Mouse (Mus musculus): ENCODE measurements around the gene Gm1043.

Gene Gm1043

GRCm38 (mm10) chr5:37109280-37109849 lies 24.2 kb downstream of the Gm1043 start:
- DNase-seq (ENCODE audit: low read depth, low spot score): peak; percentile 38

GRCm38 (mm10) chr5:37112389-37112788 lies 27.2 kb downstream of the Gm1043 start:
- DNase-seq (ENCODE audit: low read depth, low spot score): no peak

- no peak for DNase-seq (ENCODE audit: low read depth, low spot score)
Observed at GRCm38 (mm10) chr5:37117126-37117525, 32.0 kb downstream of the Gm1043 start.

DNA sequence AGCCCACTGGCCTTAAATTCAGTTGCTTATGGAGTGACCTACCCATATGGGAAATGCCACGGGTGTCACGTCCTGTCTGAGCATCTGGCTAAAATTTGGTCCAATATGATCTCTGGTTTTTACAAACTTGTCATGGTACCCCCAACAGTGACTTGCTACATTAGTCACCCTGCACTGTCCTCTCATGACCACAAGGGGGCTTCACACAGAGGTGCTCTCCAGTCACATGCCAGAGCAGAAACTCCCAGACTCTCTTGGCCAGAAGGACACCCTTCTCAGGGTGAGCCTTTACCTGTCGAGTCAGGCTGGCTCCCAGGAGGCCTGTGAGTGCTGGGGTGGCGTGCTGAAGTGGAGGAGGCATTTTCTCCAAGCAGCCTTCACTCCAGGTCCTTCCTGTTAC lies 33.1 kb downstream of the Gm1043 start:
- DNase-seq (ENCODE audit: low read depth, low spot score): no peak

DNA sequence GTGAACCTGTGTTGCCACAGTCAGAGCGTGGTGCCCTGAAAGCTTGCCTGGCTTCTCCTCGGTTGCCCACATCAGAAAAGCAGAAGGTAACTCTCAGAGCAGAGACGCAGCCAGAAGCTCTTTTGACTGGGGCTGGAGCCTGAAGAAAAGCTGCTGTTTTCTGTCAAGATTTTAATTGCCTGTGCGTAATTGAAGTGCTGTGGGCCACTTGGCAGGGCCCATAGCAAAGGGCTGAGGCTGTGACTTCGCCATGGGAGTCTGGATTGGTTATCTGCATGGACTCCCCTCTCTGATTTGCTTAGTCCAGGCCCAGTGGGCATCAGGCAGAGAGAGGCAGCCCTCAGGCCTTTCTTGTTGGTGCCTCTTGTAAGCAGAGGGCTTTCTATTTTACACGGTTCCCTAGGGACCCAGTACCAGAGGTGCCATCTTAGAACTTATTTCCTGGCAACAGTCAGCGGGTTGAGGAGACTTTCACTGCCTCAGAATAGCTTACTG lies 36.1 kb downstream of the Gm1043 start:
- DNase-seq (ENCODE audit: low read depth, low spot score): no peak

DNA sequence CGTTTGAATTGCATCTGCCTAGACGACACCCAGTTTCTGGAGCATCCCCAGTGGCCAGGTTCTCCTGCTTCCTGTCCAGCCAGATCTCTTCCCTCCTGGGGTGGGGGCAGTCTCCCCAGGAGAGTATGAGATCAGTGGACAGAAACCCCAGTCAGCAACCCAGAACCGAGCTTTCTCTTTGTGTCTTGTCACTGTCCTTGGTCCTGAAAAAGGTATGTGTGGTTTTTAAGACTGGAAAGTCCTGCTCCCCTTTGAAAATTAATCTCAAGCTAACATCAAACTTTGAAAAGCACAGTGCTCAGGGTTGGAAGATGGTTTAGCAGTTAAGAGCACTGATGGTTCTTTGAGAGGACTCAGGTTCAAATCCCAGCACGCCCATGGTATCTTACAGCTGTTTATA lies 46.7 kb downstream of the Gm1043 start:
- DNase-seq (ENCODE audit: low read depth, low spot score): peak; percentile 43

- DNase-seq (ENCODE audit: low read depth, low spot score): no peak
Observed at GRCm38 (mm10) chr5:37141745-37142144, 56.6 kb downstream of the Gm1043 start.

GRCm38 (mm10) chr5:37147536-37147935 lies 62.4 kb downstream of the Gm1043 start:
- DNase-seq (ENCODE audit: low read depth, low spot score): peak; percentile 27

DNA sequence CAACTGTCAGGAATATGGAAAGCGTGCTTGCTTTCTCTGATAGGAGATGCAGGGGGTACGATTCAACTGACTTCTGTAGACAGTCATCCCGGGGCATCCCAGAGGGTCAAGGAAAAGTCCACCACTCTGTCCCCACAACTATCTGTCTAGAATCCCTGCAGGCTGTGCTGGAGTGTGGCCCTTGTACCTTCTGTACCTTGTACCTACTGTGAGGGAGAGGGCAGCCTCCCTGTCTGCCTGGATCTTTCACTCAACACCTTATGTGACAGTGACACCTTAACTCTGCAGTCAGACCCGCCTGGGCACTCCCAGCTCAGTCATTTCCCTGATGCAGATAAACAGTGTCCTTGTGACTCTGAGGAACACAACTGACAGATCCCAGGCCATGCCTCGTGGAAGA lies 65.5 kb downstream of the Gm1043 start:
- DNase-seq (ENCODE audit: low read depth, low spot score): no peak

DNA sequence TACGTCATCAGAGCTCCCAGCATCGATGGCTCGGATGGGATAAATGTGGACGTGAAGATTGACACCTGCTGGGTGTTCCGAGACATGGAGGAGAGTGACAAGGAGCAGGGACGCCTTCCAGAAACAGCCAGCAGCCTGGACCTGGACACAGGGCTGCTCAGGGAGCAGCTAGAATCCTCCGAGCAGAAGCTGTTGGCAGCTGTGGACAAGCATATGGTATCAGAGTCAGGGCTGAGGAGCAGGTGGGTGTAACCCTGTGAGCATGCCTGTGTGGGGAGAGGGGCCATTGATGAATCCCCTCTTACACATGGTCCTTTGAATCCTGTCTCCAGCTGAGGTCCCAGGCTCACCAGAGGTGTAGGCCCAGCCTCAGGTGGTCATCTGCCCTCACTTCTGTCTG lies 69.3 kb downstream of the Gm1043 start:
- no peak for DNase-seq (ENCODE audit: low read depth, low spot score)

DNA sequence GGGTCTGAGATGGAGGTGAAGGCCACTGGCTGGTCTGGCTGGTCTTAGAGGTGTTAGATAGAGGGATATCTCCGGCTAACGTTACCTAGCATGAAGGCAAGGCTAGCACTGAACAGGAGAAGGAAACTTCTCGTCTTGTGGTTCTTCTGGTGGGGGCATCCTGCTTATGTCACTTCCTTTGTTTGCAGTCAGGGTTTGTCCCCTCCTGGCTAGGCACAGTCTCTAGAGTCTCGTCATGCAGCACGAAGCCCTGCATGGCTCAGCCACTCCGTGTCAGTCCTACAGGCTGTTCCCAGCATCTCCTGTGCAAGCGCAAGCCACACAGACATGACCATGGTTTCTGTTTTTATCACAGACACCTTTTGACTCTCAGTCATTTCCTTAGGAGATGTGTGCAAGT lies 73.2 kb downstream of the Gm1043 start:
- no peak for DNase-seq (ENCODE audit: low read depth, low spot score)

DNA sequence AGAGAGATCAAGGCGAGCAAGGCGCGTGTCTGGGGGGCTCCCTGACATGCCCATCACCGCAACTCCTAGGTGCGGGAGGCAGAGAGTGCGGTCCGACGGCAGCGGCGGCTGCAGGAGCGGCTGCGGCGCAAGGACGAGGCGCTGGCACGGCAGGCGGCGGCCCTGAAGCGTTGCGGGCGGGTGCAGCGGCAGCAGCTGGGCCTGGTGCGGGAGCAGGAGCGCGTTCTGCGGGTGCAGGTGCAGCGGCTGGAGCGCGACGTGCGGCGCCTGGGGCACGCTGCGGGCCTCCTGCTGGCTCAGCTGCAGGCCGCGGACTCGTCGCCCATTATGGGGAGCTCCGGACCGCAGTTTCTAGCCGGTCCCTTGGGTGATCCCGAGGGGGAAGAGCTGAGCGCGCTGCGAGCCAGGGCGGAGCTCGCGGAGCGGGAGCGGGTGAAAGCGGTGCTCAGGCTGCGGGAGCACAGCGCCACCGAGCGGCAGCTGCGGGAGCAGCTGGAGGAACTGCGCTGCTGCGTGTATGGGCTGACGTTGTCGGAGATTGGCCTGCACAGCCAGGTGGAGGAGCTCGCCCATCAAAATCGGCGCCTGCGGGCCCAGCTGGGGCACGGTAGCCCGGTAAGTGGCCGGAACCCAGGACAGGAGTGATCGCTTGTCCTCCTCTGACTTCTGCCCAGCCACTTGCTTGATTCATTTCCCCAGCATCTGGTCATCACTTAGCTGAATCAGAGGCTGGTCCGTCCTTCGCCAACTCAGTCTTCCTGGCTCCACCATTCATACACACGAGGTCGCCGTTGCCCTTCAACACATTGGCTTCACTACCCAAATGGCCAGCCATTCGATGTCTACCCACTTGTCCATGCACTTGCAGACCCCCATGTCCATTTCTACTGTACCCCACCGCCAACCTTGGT lies 78.0 kb downstream of the Gm1043 start:
- peak; percentile 52 for DNase-seq (ENCODE audit: low read depth, low spot score)

GRCm38 (mm10) chr5:37176466-37176865 lies 91.3 kb downstream of the Gm1043 start:
- DNase-seq (ENCODE audit: low read depth, low spot score): no peak

DNA sequence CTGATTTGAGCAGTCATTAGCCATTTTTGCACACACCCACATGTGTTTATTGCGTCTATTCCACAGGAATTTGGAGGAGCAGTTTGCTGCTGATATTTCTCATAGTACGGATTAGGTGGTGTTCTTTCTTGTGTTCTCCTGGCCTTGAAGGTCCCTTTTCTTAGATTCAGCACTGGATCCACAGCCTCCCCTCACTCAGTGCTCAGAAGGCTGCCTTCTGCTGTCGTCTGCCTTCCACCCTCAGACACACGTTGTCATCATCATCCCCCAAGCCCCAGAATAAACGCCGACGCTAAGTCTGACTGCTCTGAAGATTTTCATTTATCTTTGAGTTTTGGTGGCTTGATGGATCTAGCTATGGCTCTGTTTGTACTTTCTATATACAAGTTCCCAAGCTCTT lies 91.9 kb downstream of the Gm1043 start:
- DNase-seq (ENCODE audit: low read depth, low spot score): no peak

- no peak for DNase-seq (ENCODE audit: low read depth, low spot score)
Observed at GRCm38 (mm10) chr5:37178811-37179210, 93.6 kb downstream of the Gm1043 start.

DNA sequence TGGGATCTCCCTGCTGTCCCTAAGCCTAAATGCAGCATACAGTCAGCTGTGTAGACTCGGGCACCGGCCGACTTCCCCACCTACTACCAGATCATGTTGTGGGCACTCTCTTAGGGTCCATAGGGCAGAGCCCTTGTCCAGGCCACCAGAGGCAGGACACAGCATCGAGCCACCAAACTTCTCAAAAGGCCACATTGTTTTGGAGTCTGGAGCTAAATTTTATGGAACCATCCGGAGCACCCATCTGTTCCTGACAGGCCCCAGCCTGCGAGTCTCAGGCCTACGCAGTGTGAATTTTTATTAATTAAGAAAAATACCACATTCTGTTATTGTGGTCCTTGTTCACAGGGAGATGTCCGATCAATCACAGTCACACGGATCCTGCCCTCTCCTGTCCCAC lies 94.7 kb downstream of the Gm1043 start:
- DNase-seq (ENCODE audit: low read depth, low spot score): no peak

DNA sequence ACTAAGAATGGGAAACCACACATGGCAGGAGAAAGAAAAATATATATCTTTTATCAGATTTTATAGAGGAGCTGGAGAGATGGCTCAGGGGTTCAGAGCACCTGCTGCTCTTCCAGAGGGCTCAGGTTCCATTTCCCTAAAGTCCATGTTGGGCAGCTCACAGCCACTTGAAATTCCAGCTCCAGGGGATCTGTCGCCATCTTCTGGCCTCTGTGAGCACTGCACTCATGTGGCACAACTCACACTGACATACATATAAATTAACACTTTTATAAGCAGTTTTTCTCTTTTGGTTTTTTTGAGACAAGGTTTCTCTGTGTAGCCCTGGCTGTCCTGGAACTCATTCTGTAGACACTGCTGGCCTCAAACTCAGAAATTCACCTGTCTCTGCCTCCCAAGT lies 95.5 kb downstream of the Gm1043 start:
- DNase-seq (ENCODE audit: low read depth, low spot score): no peak

GRCm38 (mm10) chr5:37184605-37185004 lies 99.4 kb downstream of the Gm1043 start:
- DNase-seq (ENCODE audit: low read depth, low spot score): no peak

DNA sequence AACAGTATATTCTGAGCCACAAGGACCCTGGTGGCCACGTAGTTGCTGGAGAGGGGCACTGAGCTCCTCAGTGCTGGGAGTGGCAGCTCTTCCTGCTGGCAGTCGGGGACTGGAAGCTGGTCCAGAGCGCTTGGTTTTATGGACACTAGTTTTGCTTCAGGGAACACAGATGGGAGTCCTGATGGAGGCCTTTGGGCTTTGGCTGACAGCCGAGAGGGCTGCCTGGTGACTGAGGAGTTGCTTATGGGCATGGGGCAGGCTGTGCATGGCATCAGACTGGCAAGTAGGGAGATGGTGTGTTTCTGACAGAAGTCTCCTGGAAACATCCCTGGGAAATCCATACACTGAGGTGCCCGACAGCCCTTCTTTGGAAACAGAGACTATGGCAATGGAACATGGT lies 105.2 kb downstream of the Gm1043 start:
- no peak for DNase-seq (ENCODE audit: low read depth, low spot score)

GRCm38 (mm10) chr5:37196196-37196595 lies 111.0 kb downstream of the Gm1043 start:
- no peak for DNase-seq (ENCODE audit: low read depth, low spot score)

DNA sequence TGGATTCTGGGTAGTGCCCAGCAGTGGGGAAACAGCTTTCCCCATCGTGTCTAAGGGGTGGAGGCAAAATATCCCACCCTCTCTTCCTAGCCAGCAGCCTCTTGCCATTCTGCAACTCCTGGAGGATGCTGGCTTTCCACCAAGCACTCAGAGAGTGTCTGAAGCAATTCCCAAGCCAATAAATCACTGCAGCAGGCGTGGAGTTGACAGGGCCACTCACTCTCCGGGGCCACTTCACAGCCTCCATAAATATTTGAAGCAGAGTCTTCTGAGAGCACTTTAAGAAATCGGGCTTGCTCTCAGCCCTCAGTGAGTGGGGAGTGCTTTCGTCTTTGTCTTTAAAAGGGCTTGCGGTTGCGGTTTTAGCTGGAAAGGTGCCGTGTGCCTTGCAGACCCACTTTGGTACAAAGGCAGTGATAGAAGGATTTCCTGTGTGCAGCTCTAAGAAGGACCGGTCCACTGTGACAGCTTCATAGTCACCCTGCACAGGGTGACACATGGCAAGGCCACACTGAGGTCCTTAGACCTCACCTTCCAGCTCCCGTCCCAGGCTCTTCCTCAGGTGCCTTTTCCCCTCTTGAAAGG lies 111.6 kb downstream of the Gm1043 start:
- DNase-seq (ENCODE audit: low read depth, low spot score): no peak

- no peak for DNase-seq (ENCODE audit: low read depth, low spot score)
Observed at GRCm38 (mm10) chr5:37197423-37197822, 112.3 kb downstream of the Gm1043 start.
